Mouse (Mus musculus) embryonic facial prominence, embryonic 13.5 days (tissue): ENCODE data around the gene Man1b1. TPM values are rescaled to one million over a fixed set of nuclear protein-coding genes. Genes with fewer than 3 reads are reported as not detected.
A peak's percentile ranks its signal among the peaks of the same experiment; 100 is the strongest.

Source experiments
- ATAC-seq: fragments of 200-750 bp; cut with Nextera tagmentation; 2 replicates; pipeline ENCODE4 v1.8.0; 2017; ENCODE audit warnings: low read depth; ENCODE audit not compliant: insufficient number of reproducible peaks, insufficient read depth, low FRiP score, low TSS enrichment
- H3K27ac ChIP-seq: fragments of 300-500 bp; sonication (generic); 2 replicates; pipeline ENCODE4 v1.5.1; 2015; ENCODE audit warnings: moderate library complexity, mild to moderate bottlenecking, inconsistent platforms
- H3K27me3 ChIP-seq: fragments of 300-500 bp; sonication (generic); 2 replicates; pipeline ENCODE4 v1.6.1; 2015; ENCODE audit warnings: mild to moderate bottlenecking, inconsistent platforms
- H3K36me3 ChIP-seq: fragments of 300-500 bp; sonication (generic); 2 replicates; pipeline ENCODE4 v1.6.1; 2015; ENCODE audit warnings: mild to moderate bottlenecking, inconsistent platforms
- H3K4me1 ChIP-seq: fragments of 300-500 bp; sonication (generic); 2 replicates; pipeline ENCODE4 v1.6.1; 2015; ENCODE audit warnings: inconsistent platforms
- H3K4me2 ChIP-seq: fragments of 300-500 bp; sonication (generic); 2 replicates; pipeline ENCODE4 v1.6.1; 2015; ENCODE audit warnings: moderate library complexity, mild to moderate bottlenecking, inconsistent platforms
- H3K4me3 ChIP-seq: fragments of 300-500 bp; sonication (generic); 2 replicates; pipeline ENCODE4 v1.5.1; 2015; ENCODE audit warnings: mild to moderate bottlenecking, inconsistent platforms
- H3K9ac ChIP-seq: fragments of 300-500 bp; sonication (generic); 2 replicates; pipeline ENCODE4 v1.6.1; 2015; ENCODE audit warnings: mild to moderate bottlenecking, inconsistent platforms
- H3K9me3 ChIP-seq: fragments of 300-500 bp; sonication (generic); 2 replicates; pipeline ENCODE4 v1.6.1; 2016; ENCODE audit warnings: inconsistent platforms
- WGBS: fragments of 180-500 bp; shearing (Covaris S2); methylation state at CpG from one replicate; pipeline ENCODE4 v1.1.7; 2015; ENCODE audit warnings: mixed read lengths; 5-methylcytosine and 5-hydroxymethylcytosine counted together
- polyA plus RNA-seq: library from polyadenylated mRNA; unstranded; fragments of >200 nt; fragmentation: Nextera tagmentation; extraction: Ambion mirVana; gene quantifications from 2 replicates; pipeline ENCODE4 v1.2.1, GENCODE M21; 2015

The Man1b1 gene
- polyA plus RNA-seq, 1 experiment from 2014 or later, result 61.1 TPM

- H3K4me1 ChIP-seq, result peaks cover 32% of the 10 kb centered on the region
- H3K4me3 ChIP-seq, result no peak overlapping the region
- no peak overlapping the region for H3K27ac ChIP-seq
- no peak overlapping the region for H3K4me2 ChIP-seq
- ATAC-seq, result no peak
- H3K36me3 ChIP-seq, result no peaks in the 10 kb centered on the region
- WGBS, result 93% methylated on average over 7 of the region's 7 CpGs
- peaks cover 94% of the 10 kb centered on the region for H3K27me3 ChIP-seq
- H3K9ac ChIP-seq, result no peak overlapping the region
- H3K9me3 ChIP-seq, result no peaks in the 10 kb centered on the region
Observed at GRCm38 (mm10) chr2:25398065-25398464, 65.9 kb downstream of the Man1b1 start.

GRCm38 (mm10) chr2:25399051-25399450 is 66.9 kb downstream of the Man1b1 start, which contains the start of gene Npdc1:
Npdc1 (plus strand) TSS chr2:25399351.
- Histone ChIP-seq H3K27me3 (peaks cover 100% of the 10 kb centered on the region), H3K9me3 (no peaks in the 10 kb centered on the region), H3K36me3 (no peaks in the 10 kb centered on the region), H3K27ac (no peak within 1 kb of the TSS), H3K4me1 (peaks cover 32% of the 10 kb centered on the region), H3K9ac (no peak within 1 kb of the TSS), H3K4me2 (no peak within 1 kb of the TSS), H3K4me3 (no peak within 1 kb of the TSS)
- ATAC-seq, result no peak
- WGBS, result 67% methylated on average over 8 of the region's 8 CpGs

- 0 out of 2 replicates have a peak overlapping the region, but pooled peaks have one; percentile 11 for H3K4me3 ChIP-seq
- H3K9me3 ChIP-seq, result no peaks in the 10 kb centered on the region
- peak overlapping the region; percentile 37 for H3K4me2 ChIP-seq
- H3K36me3 ChIP-seq, result no peaks in the 10 kb centered on the region
- 17% methylated on average over 16 of the region's 16 CpGs for WGBS
- no peak overlapping the region for H3K9ac ChIP-seq
- peaks cover 96% of the 10 kb centered on the region for H3K27me3 ChIP-seq
- ATAC-seq, result no peak
- peaks cover 26% of the 10 kb centered on the region for H3K4me1 ChIP-seq
- H3K27ac ChIP-seq, result no peak overlapping the region
Observed at GRCm38 (mm10) chr2:25400291-25400690, 68.2 kb downstream of the Man1b1 start.

GRCm38 (mm10) chr2:25400764-25401163 is 68.6 kb downstream of the Man1b1 start:
- H3K4me3 ChIP-seq, result 0 out of 2 replicates have a peak overlapping the region, but pooled peaks have one; percentile 11

More at GRCm38 (mm10) chr2:25400764-25401163, 68.6 kb downstream of the Man1b1 start:
- Histone ChIP-seq H3K36me3 (no peaks in the 10 kb centered on the region), H3K4me2 (peak overlapping the region; percentile 37), H3K9me3 (no peaks in the 10 kb centered on the region), H3K9ac (no peak overlapping the region), H3K27me3 (peaks cover 95% of the 10 kb centered on the region), H3K4me1 (peaks cover 23% of the 10 kb centered on the region), H3K27ac (no peak overlapping the region)
- ATAC-seq, result no peak
- 4% methylated on average over 17 of the region's 17 CpGs for WGBS

Other genes starting within 250 kb of the Man1b1 start
- gene Noxa1, start 237.2 kb upstream of the Man1b1 start, polyA plus RNA-seq, result 0.17 TPM in 1 of 2 replicates, not detected in the other
- 15.0 and 16.7 TPM in 2 replicates for gene Nrarp, start 151.6 kb upstream of the Man1b1 start, polyA plus RNA-seq
- 5.1 and 6.1 TPM in 2 replicates for gene Tor4a, start 135.5 kb upstream of the Man1b1 start, polyA plus RNA-seq
- gene Nelfb, start 120.8 kb upstream of the Man1b1 start, polyA plus RNA-seq, result 110 and 114 TPM in 2 replicates
- 0.15 TPM in 1 of 2 replicates, not detected in the other for gene Stpg3, start 117.7 kb upstream of the Man1b1 start, polyA plus RNA-seq
- not detected in 2 replicates for gene Fam166a, start 113.6 kb upstream of the Man1b1 start, polyA plus RNA-seq
- gene Tubb4b, start 107.6 kb upstream of the Man1b1 start, polyA plus RNA-seq, result 409 and 438 TPM in 2 replicates
- gene Slc34a3, start 98.0 kb upstream of the Man1b1 start, polyA plus RNA-seq, result not detected in 2 replicates
- not detected in 2 replicates for gene Rnf224, start 95.6 kb upstream of the Man1b1 start, polyA plus RNA-seq
- 10.8 and 11.3 TPM in 2 replicates for gene Rnf208, start 90.1 kb upstream of the Man1b1 start, polyA plus RNA-seq
- 0.81 TPM in 1 of 2 replicates, not detected in the other for gene Cysrt1, start 89.9 kb upstream of the Man1b1 start, polyA plus RNA-seq
- 6.9 and 7.9 TPM in 2 replicates for gene AL732309.1, start 85.5 kb upstream of the Man1b1 start, polyA plus RNA-seq
- gene Tmem203, start 76.9 kb upstream of the Man1b1 start, polyA plus RNA-seq, result 24.5 and 25.3 TPM in 2 replicates
- 7.5 and 8.2 TPM in 2 replicates for gene Tprn, start 69.7 kb upstream of the Man1b1 start, polyA plus RNA-seq
- 231 and 246 TPM in 2 replicates for gene Ssna1, start 59.9 kb upstream of the Man1b1 start, polyA plus RNA-seq
- gene Anapc2, start 59.9 kb upstream of the Man1b1 start, polyA plus RNA-seq, result 137 and 143 TPM in 2 replicates
- gene Tmem210, start 44.2 kb upstream of the Man1b1 start, polyA plus RNA-seq, result not detected in 2 replicates
- 0.22 TPM in 2 replicates for gene Lrrc26, start 42.4 kb upstream of the Man1b1 start, polyA plus RNA-seq
- gene Grin1, start 13.2 kb upstream of the Man1b1 start, polyA plus RNA-seq, result 0.38 and 1.2 TPM in 2 replicates
- gene Dpp7, start 24.0 kb downstream of the Man1b1 start, polyA plus RNA-seq, result 23.0 and 25.5 TPM in 2 replicates
- gene Uap1l1, start 33.3 kb downstream of the Man1b1 start, polyA plus RNA-seq, result 9.9 and 14.9 TPM in 2 replicates
- gene Sapcd2, start 40.0 kb downstream of the Man1b1 start, polyA plus RNA-seq, result 38.9 and 47.9 TPM in 2 replicates
- 0.87 and 1.1 TPM in 2 replicates for gene Entpd2, start 63.5 kb downstream of the Man1b1 start, polyA plus RNA-seq
- gene Npdc1, start 67.0 kb downstream of the Man1b1 start, polyA plus RNA-seq, result 42.5 and 48.9 TPM in 2 replicates
- 0.12 and 0.17 TPM in 2 replicates for gene Fut7, start 90.9 kb downstream of the Man1b1 start, polyA plus RNA-seq
- 2.9 and 4.0 TPM in 2 replicates for gene Abca2, start 96.4 kb downstream of the Man1b1 start, polyA plus RNA-seq
- gene Clic3, start 124.5 kb downstream of the Man1b1 start, polyA plus RNA-seq, result 5.0 and 7.2 TPM in 2 replicates
- 29.4 and 35.9 TPM in 2 replicates for gene Paxx, start 128.8 kb downstream of the Man1b1 start, polyA plus RNA-seq
- 1.3 and 2.8 TPM in 2 replicates for gene Ptgds, start 137.7 kb downstream of the Man1b1 start, polyA plus RNA-seq
- gene Lcn12, start 161.6 kb downstream of the Man1b1 start, polyA plus RNA-seq, result not detected in 2 replicates
- gene Fbxw5, start 168.4 kb downstream of the Man1b1 start, polyA plus RNA-seq, result 75.1 and 81.1 TPM in 2 replicates
- 5.8 and 6.2 TPM in 2 replicates for gene C8g, start 169.4 kb downstream of the Man1b1 start, polyA plus RNA-seq
- gene Traf2, start 214.6 kb downstream of the Man1b1 start, polyA plus RNA-seq, result 31.4 and 35.4 TPM in 2 replicates
- gene Edf1, start 225.5 kb downstream of the Man1b1 start, polyA plus RNA-seq, result 335 and 341 TPM in 2 replicates
- gene Mamdc4, start 242.5 kb downstream of the Man1b1 start, polyA plus RNA-seq, result 4.3 and 7.2 TPM in 2 replicates
- gene Phpt1, start 242.9 kb downstream of the Man1b1 start, polyA plus RNA-seq, result 169 and 174 TPM in 2 replicates
- gene Ajm1, start 249.4 kb downstream of the Man1b1 start, polyA plus RNA-seq, result 0.39 and 0.62 TPM in 2 replicates